Mouse (Mus musculus) layer of hippocampus, adult 2 months (tissue): ENCODE data around the gene Fpr-rs6. TPM values are rescaled to one million over a fixed set of nuclear protein-coding genes. Genes with fewer than 3 reads are reported as not detected.

ENCODE experiments used
- DNase-seq, 2 experiments: peaks; one replicate each; pipeline ENCODE4 v3.0.0; 2022; ENCODE audit warnings: low spot score in 2 of 2
- H3K27ac ChIP-seq: fragments of 200-600 bp; 2 replicates; pipeline ENCODE4 v1.8.1; 2022
- H3K4me3 ChIP-seq: fragments of 200-600 bp; 2 replicates; pipeline ENCODE4 v1.8.1; 2022; ENCODE audit warnings: mild to moderate bottlenecking
- CTCF ChIP-seq: fragments of 200-600 bp; conservative IDR thresholded peaks from 2 replicates; pipeline ENCODE4 v1.8.1; 2022; ENCODE audit warnings: antibody characterized with exemption, mild to moderate bottlenecking, moderate library complexity
- long read RNA-seq, 2 experiments: library from polyadenylated mRNA; stranded (forward); transcript quantifications; one replicate each; pipeline ENCODE4 v2.0.0; 2021; ENCODE audit warnings: borderline mapping rate in 2 of 2
- total RNA-seq, 2 experiments: library from RNA; stranded (reverse); gene quantifications; 2 replicates each; pipeline ENCODE4 v1.2.3; 2021

Fpr-rs6 gene
- total RNA-seq = not detected
- long read RNA-seq, experiment 1 = 0 reads
- long read RNA-seq, experiment 2 = 0 reads

GRCm38 (mm10) chr17:20182997-20183396 is at the start of gene Fpr-rs6:
TSS of gene Fpr-rs6 (minus strand) at chr17:20183097.
- no peak within 1 kb of the TSS for H3K4me3 ChIP-seq
- no peak for TF ChIP-seq CTCF
- DNase-seq = no peak
- H3K27ac ChIP-seq = no peak within 1 kb of the TSS

Other genes with a start within 250 kb of the Fpr-rs6 start
- not detected for gene Vmn2r104, start 134.8 kb downstream of the Fpr-rs6 start, total RNA-seq
- not detected for gene Fpr-rs7, start 68.9 kb downstream of the Fpr-rs6 start, total RNA-seq
- gene Vmn2r105, start 52.0 kb upstream of the Fpr-rs6 start, total RNA-seq = not detected
- not detected for gene Vmn2r106, start 102.5 kb upstream of the Fpr-rs6 start, total RNA-seq
- gene Vmn2r107, start 162.1 kb upstream of the Fpr-rs6 start, total RNA-seq = not detected
- gene Vmn1r224, start 231.0 kb upstream of the Fpr-rs6 start, total RNA-seq = not detected